Mouse (Mus musculus): ENCODE measurements around the gene Cspg4.
A peak's percentile ranks its signal among the peaks of the same experiment; 100 is the strongest.

Gene Cspg4

GRCm38 (mm10) chr9:56891517-56892011, 26.7 kb downstream of the Cspg4 start:
- DNase-seq (ENCODE audit: low read depth, low spot score) = peak; percentile 88

- no peak for DNase-seq (ENCODE audit: low read depth, low spot score)
These were observed 27.3 kb downstream of the Cspg4 start for GRCm38 (mm10) chr9:56892111-56892510.

GRCm38 (mm10) chr9:56893313-56893712, 28.5 kb downstream of the Cspg4 start:
- no peak for DNase-seq (ENCODE audit: low read depth, low spot score)

GRCm38 (mm10) chr9:56894006-56894405, 29.2 kb downstream of the Cspg4 start:
- DNase-seq (ENCODE audit: low read depth, low spot score) = peak; percentile 18

- no peak for DNase-seq (ENCODE audit: low read depth, low spot score)
These were observed 31.9 kb downstream of the Cspg4 start for GRCm38 (mm10) chr9:56896779-56897178.

GRCm38 (mm10) chr9:56899409-56899808, 34.6 kb downstream of the Cspg4 start:
- no peak for DNase-seq (ENCODE audit: low read depth, low spot score)

- DNase-seq (ENCODE audit: low read depth, low spot score) = no peak
These were observed 35.2 kb downstream of the Cspg4 start for GRCm38 (mm10) chr9:56900060-56900459.

GRCm38 (mm10) chr9:56900571-56900970, 35.7 kb downstream of the Cspg4 start:
- DNase-seq (ENCODE audit: low read depth, low spot score) = no peak

- DNase-seq (ENCODE audit: low read depth, low spot score) = peak; percentile 31
These were observed 36.4 kb downstream of the Cspg4 start for GRCm38 (mm10) chr9:56901187-56901586.

GRCm38 (mm10) chr9:56903662-56904061, 38.8 kb downstream of the Cspg4 start:
- no peak for DNase-seq (ENCODE audit: low read depth, low spot score)

- no peak for DNase-seq (ENCODE audit: low read depth, low spot score)
These were observed 42.7 kb downstream of the Cspg4 start for GRCm38 (mm10) chr9:56907549-56907948.

- peak; percentile 80 for DNase-seq (ENCODE audit: low read depth, low spot score)
These were observed 45.2 kb downstream of the Cspg4 start for GRCm38 (mm10) chr9:56909991-56910390.

- no peak for DNase-seq (ENCODE audit: low read depth, low spot score)
These were observed 46.2 kb downstream of the Cspg4 start for GRCm38 (mm10) chr9:56911017-56911416.

GRCm38 (mm10) chr9:56913991-56914390, 49.2 kb downstream of the Cspg4 start:
- no peak for DNase-seq (ENCODE audit: low read depth, low spot score)

- no peak for DNase-seq (ENCODE audit: low read depth, low spot score)
These were observed 50.3 kb downstream of the Cspg4 start for GRCm38 (mm10) chr9:56915116-56915515.

- no peak for DNase-seq (ENCODE audit: low read depth, low spot score)
These were observed 51.0 kb downstream of the Cspg4 start for GRCm38 (mm10) chr9:56915695-56916410.

- no peak for DNase-seq (ENCODE audit: low read depth, low spot score)
These were observed 52.3 kb downstream of the Cspg4 start for GRCm38 (mm10) chr9:56917131-56917530.

- DNase-seq (ENCODE audit: low read depth, low spot score) = no peak
These were observed 53.6 kb downstream of the Cspg4 start for GRCm38 (mm10) chr9:56918466-56918865.

GRCm38 (mm10) chr9:56922746-56923145, 57.9 kb downstream of the Cspg4 start:
- no peak for DNase-seq (ENCODE audit: low read depth, low spot score)

- no peak for DNase-seq (ENCODE audit: low read depth, low spot score)
These were observed 59.2 kb downstream of the Cspg4 start for GRCm38 (mm10) chr9:56923841-56924650.

GRCm38 (mm10) chr9:56924651-56925027, 59.8 kb downstream of the Cspg4 start:
- DNase-seq (ENCODE audit: low read depth, low spot score) = no peak

GRCm38 (mm10) chr9:56925291-56926024, 60.6 kb downstream of the Cspg4 start:
- DNase-seq (ENCODE audit: low read depth, low spot score) = no peak
